Mouse (Mus musculus): ENCODE results near the gene Ankrd53. TPM values are rescaled to one million over a fixed set of nuclear protein-coding genes. Genes with fewer than 3 reads are reported as not detected.
"Not testable (repeated sequence)": the region's sequence is repeated elsewhere in the genome, so short reads cannot be mapped to it uniquely, and the experiment has no call there.

Ankrd53 gene
- polyA plus RNA-seq, 1 experiment from 2014 or later: 0.09 TPM

- DNase-seq (ENCODE audit: extremely low spot score, low spot score): peak; percentile 88
- peaks cover 27% of the 10 kb centered on the region for H3K4me1 ChIP-seq
- no peaks in the 10 kb centered on the region for H3K9me3 ChIP-seq
- peak within 1 kb of the TSS; percentile 93 for H3K4me3 ChIP-seq
- WGBS: under 1% methylated on average over 45 of the region's 45 CpGs
- H3K27ac ChIP-seq: peak within 1 kb of the TSS; percentile 91
- H3K27me3 ChIP-seq (ENCODE audit: poor library complexity, severe bottlenecking): no peaks in the 10 kb centered on the region
- peaks cover 30% of the 10 kb centered on the region for H3K36me3 ChIP-seq (replicated peaks)
Measured at GRCm38 (mm10) chr6:83775638-83776293, 13.3 kb downstream of the Ankrd53 start, which contains the start of gene Tex261. Tex261 (minus strand) TSS chr6:83775813.

- peaks cover 27% of the 10 kb centered on the region for H3K4me1 ChIP-seq
- WGBS: 84% methylated on average over 7 of the region's 7 CpGs
- H3K27ac ChIP-seq: no peak overlapping the region
- no peaks in the 10 kb centered on the region for H3K27me3 ChIP-seq (ENCODE audit: poor library complexity, severe bottlenecking)
- no peak overlapping the region for H3K4me3 ChIP-seq
- no peak for DNase-seq (ENCODE audit: extremely low spot score, low spot score)
- H3K9me3 ChIP-seq: no peaks in the 10 kb centered on the region
- peaks cover 4% of the 10 kb centered on the region; the same call in 1 of the 2 replicates for H3K36me3 ChIP-seq (replicated peaks)
Measured at GRCm38 (mm10) chr6:83778306-83778705, 15.9 kb downstream of the Ankrd53 start.

GRCm38 (mm10) chr6:83779026-83779425, 16.6 kb downstream of the Ankrd53 start:
- 10% methylated on average over 5 of the region's 5 CpGs for WGBS
- Histone ChIP-seq H3K36me3 (replicated peaks) (no peaks in the 10 kb centered on the region), H3K9me3 (no peaks in the 10 kb centered on the region), H3K27ac (no peak overlapping the region), H3K27me3 (ENCODE audit: poor library complexity, severe bottlenecking) (no peaks in the 10 kb centered on the region), H3K4me3 (no peak overlapping the region), H3K4me1 (peaks cover 20% of the 10 kb centered on the region)
- peak; percentile 42 for DNase-seq (ENCODE audit: extremely low spot score, low spot score)

GRCm38 (mm10) chr6:83786426-83786825, 24.0 kb downstream of the Ankrd53 start:
- H3K9me3 ChIP-seq: no peaks in the 10 kb centered on the region
- 80% methylated on average over 3 of the region's 3 CpGs for WGBS

GRCm38 (mm10) chr6:83788554-83788953, 26.1 kb downstream of the Ankrd53 start:
- Histone ChIP-seq H3K4me1 (peaks cover 14% of the 10 kb centered on the region), H3K4me3 (no peak overlapping the region), H3K27ac (peak overlapping the region; percentile 11; the same call in 1 of the 2 replicates), H3K36me3 (replicated peaks) (no peaks in the 10 kb centered on the region), H3K27me3 (ENCODE audit: poor library complexity, severe bottlenecking) (no peaks in the 10 kb centered on the region), H3K9me3 (no peaks in the 10 kb centered on the region)
- 45% methylated on average over 7 of the region's 7 CpGs for WGBS
- peak; percentile 24 for DNase-seq (ENCODE audit: extremely low spot score, low spot score)

More at GRCm38 (mm10) chr6:83786426-83786825, 24.0 kb downstream of the Ankrd53 start:
- Histone ChIP-seq H3K27me3 (ENCODE audit: poor library complexity, severe bottlenecking) (no peaks in the 10 kb centered on the region), H3K36me3 (replicated peaks) (no peaks in the 10 kb centered on the region), H3K4me3 (no peak overlapping the region), H3K27ac (no peak overlapping the region), H3K4me1 (peaks cover 13% of the 10 kb centered on the region)
- DNase-seq (ENCODE audit: extremely low spot score, low spot score): no peak

- 93% methylated on average over 5 of the region's 5 CpGs for WGBS
- H3K27me3 ChIP-seq (ENCODE audit: poor library complexity, severe bottlenecking): not testable (repeated sequence)
Measured at GRCm38 (mm10) chr6:83790533-83790932, 28.1 kb downstream of the Ankrd53 start.

GRCm38 (mm10) chr6:83791251-83791890, 28.9 kb downstream of the Ankrd53 start:
- H3K9me3 ChIP-seq: no peaks in the 10 kb centered on the region
- no peak overlapping the region for H3K27ac ChIP-seq
- no peaks in the 10 kb centered on the region for H3K27me3 ChIP-seq (ENCODE audit: poor library complexity, severe bottlenecking)
- H3K4me1 ChIP-seq: peaks cover 35% of the 10 kb centered on the region
- H3K36me3 ChIP-seq (replicated peaks): no peaks in the 10 kb centered on the region
- DNase-seq (ENCODE audit: extremely low spot score, low spot score): no peak
- no peak overlapping the region for H3K4me3 ChIP-seq
- WGBS: 69% methylated on average over 4 of the region's 4 CpGs

More at GRCm38 (mm10) chr6:83790533-83790932, 28.1 kb downstream of the Ankrd53 start:
- not testable (repeated sequence) for DNase-seq (ENCODE audit: extremely low spot score, low spot score); H3K4me3 ChIP-seq; H3K36me3 ChIP-seq (replicated peaks); H3K9me3 ChIP-seq; H3K27ac ChIP-seq
- peaks cover 32% of the 10 kb centered on the region for H3K4me1 ChIP-seq

GRCm38 (mm10) chr6:83794760-83795296, 32.4 kb downstream of the Ankrd53 start, which contains the start of gene Nagk:
Nagk (plus strand) TSS chr6:83794982.
- WGBS: under 1% methylated on average over 43 of the region's 43 CpGs
- DNase-seq (ENCODE audit: extremely low spot score, low spot score): peak; percentile 92
- Histone ChIP-seq H3K27me3 (ENCODE audit: poor library complexity, severe bottlenecking) (no peaks in the 10 kb centered on the region; the same call in 1 of the 2 replicates), H3K4me3 (peak within 1 kb of the TSS; percentile 91), H3K27ac (peak within 1 kb of the TSS; percentile 94), H3K9me3 (no peaks in the 10 kb centered on the region), H3K36me3 (replicated peaks) (no peaks in the 10 kb centered on the region), H3K4me1 (peaks cover 22% of the 10 kb centered on the region)

GRCm38 (mm10) chr6:83795492-83795900, 33.1 kb downstream of the Ankrd53 start:
- H3K4me1 ChIP-seq: peaks cover 22% of the 10 kb centered on the region
- 21% methylated on average over 13 of the region's 13 CpGs for WGBS
- peaks cover 3% of the 10 kb centered on the region for H3K36me3 ChIP-seq (replicated peaks)
- peak overlapping the region; percentile 94 for H3K27ac ChIP-seq
- no peak for DNase-seq (ENCODE audit: extremely low spot score, low spot score)
- H3K9me3 ChIP-seq: no peaks in the 10 kb centered on the region
- peak overlapping the region; percentile 91 for H3K4me3 ChIP-seq
- no peaks in the 10 kb centered on the region; the same call in 1 of the 2 replicates for H3K27me3 ChIP-seq (ENCODE audit: poor library complexity, severe bottlenecking)

- Histone ChIP-seq H3K4me3 (no peak overlapping the region), H3K9me3 (no peaks in the 10 kb centered on the region), H3K27me3 (ENCODE audit: poor library complexity, severe bottlenecking) (no peaks in the 10 kb centered on the region; the same call in 1 of the 2 replicates), H3K27ac (no peak overlapping the region), H3K4me1 (peaks cover 22% of the 10 kb centered on the region), H3K36me3 (replicated peaks) (peaks cover 15% of the 10 kb centered on the region)
- 66% methylated on average over 3 of the region's 3 CpGs for WGBS
- DNase-seq (ENCODE audit: extremely low spot score, low spot score): no peak
Measured at GRCm38 (mm10) chr6:83796686-83797085, 34.2 kb downstream of the Ankrd53 start.

GRCm38 (mm10) chr6:83802033-83802432, 39.6 kb downstream of the Ankrd53 start:
- no peak overlapping the region for H3K27ac ChIP-seq
- no peak for DNase-seq (ENCODE audit: extremely low spot score, low spot score)
- H3K9me3 ChIP-seq: no peaks in the 10 kb centered on the region
- 91% methylated on average over 5 of the region's 5 CpGs for WGBS
- H3K4me3 ChIP-seq: no peak overlapping the region
- no peaks in the 10 kb centered on the region; the same call in 1 of the 2 replicates for H3K27me3 ChIP-seq (ENCODE audit: poor library complexity, severe bottlenecking)
- peaks cover 48% of the 10 kb centered on the region for H3K36me3 ChIP-seq (replicated peaks)
- no peaks in the 10 kb centered on the region for H3K4me1 ChIP-seq

- no peak overlapping the region for H3K27ac ChIP-seq
- no peaks in the 10 kb centered on the region for H3K9me3 ChIP-seq
- H3K4me3 ChIP-seq: no peak overlapping the region
- H3K27me3 ChIP-seq (ENCODE audit: poor library complexity, severe bottlenecking): no peaks in the 10 kb centered on the region
- 91% methylated on average over 3 of the region's 3 CpGs for WGBS
- no peak for DNase-seq (ENCODE audit: extremely low spot score, low spot score)
- no peaks in the 10 kb centered on the region for H3K4me1 ChIP-seq
- peaks cover 56% of the 10 kb centered on the region for H3K36me3 ChIP-seq (replicated peaks)
Measured at GRCm38 (mm10) chr6:83802846-83803245, 40.4 kb downstream of the Ankrd53 start.

GRCm38 (mm10) chr6:83815801-83816200, 53.4 kb downstream of the Ankrd53 start:
- 94% methylated on average over 3 of the region's 3 CpGs for WGBS
- no peak overlapping the region for H3K4me3 ChIP-seq
- peaks cover 21% of the 10 kb centered on the region for H3K4me1 ChIP-seq
- no peak overlapping the region for H3K27ac ChIP-seq
- H3K36me3 ChIP-seq (replicated peaks): peaks cover 76% of the 10 kb centered on the region
- DNase-seq (ENCODE audit: extremely low spot score, low spot score): no peak
- no peaks in the 10 kb centered on the region for H3K27me3 ChIP-seq (ENCODE audit: poor library complexity, severe bottlenecking)
- no peaks in the 10 kb centered on the region for H3K9me3 ChIP-seq
